Mouse (Mus musculus) ovary, postnatal 14 days (tissue): ENCODE measurements around the gene Efcab5.
"Not testable (repeated sequence)": the region's sequence is repeated elsewhere in the genome, so short reads cannot be mapped to it uniquely, and the experiment has no call there.

ENCODE experiments used
- DNase-seq: peaks from one replicate; pipeline ENCODE4 v3.0.0; 2022; ENCODE audit warnings: low spot score

Gene Efcab5

DNA sequence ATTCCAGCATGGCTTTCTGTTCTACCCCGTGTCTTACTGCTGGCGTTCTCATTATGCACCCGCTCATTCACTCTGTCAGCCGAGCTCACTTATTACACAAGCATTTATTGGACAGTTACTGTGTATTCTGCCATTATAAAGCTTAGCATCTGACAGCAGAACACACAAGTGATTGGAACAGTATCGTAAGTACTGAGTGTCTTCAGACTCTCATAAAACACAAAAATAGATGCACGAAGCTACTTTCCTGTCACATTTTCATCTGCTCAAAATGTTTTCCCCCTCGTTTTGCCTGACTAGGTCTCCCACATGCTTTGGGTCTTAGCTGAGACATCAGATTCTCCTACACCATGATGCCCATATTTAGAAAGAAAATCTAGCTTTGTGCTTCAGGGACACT lies 14.2 kb downstream of the Efcab5 start:
- no peak for DNase-seq

DNA sequence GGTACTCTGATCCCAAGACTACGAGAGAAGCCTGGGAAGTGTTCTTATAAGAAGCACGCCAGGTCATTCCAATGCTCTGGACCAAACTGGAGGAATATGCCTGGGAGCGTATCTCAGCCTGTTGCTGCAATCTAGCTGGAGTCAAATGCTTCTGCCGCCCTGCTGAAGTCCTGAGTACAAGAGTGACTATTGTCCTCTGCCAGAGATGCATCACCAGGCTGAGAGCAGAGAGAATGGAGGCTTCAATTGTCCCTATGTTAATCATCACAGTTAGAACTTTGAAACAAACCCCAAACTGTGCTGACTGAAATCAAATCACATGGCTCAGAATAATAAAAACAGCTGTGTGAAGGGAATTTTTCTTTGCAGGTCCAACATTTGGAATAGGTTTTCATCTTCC lies 15.0 kb downstream of the Efcab5 start:
- DNase-seq = no peak

GRCm38 (mm10) chr11:77160744-77161143 lies 28.0 kb downstream of the Efcab5 start:
- no peak for DNase-seq

GRCm38 (mm10) chr11:77160341-77160740 lies 28.4 kb downstream of the Efcab5 start:
- DNase-seq = no peak

GRCm38 (mm10) chr11:77154214-77154613 lies 34.6 kb downstream of the Efcab5 start:
- no peak for DNase-seq

GRCm38 (mm10) chr11:77150806-77151205 lies 38.0 kb downstream of the Efcab5 start:
- no peak for DNase-seq

DNA sequence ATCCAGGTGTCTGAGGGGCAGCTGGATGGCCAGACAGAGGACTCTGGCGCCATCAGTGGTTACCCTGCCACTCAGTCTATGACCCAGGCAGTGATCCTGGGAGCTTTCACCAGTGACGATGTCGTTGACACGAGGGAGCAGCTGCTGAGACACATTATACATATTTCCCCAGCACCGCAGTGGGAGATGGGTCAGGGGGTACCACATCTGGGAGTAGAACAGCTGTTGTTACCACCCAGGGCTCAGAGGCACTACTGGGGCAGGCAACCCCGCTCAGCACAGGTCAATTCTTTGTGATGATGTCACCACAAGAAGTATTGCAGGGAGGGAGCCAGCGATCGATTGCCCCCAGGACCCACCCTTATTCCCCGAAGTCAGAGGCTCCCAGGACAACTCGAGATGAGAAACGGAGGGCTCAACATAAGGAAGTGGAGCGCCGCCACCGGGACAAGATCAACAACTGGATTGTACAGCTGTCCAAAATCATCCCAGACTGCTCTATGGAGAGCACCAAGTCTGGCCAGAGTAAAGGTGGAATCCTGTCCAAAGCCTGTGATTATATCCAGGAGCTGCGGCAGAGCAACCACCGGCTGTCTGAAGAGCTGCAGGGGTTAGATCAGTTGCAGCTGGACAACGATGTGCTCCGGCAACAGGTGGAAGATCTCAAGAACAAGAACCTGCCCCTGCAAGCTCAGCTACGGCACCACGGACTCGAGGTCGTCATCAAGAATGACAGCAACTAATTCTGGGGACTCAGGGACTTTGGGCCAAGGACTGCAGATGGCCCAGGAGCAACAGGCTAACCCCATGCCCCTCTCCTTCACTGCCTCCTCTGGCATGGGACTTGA lies 38.8 kb downstream of the Efcab5 start:
- not testable (repeated sequence) for DNase-seq

DNA sequence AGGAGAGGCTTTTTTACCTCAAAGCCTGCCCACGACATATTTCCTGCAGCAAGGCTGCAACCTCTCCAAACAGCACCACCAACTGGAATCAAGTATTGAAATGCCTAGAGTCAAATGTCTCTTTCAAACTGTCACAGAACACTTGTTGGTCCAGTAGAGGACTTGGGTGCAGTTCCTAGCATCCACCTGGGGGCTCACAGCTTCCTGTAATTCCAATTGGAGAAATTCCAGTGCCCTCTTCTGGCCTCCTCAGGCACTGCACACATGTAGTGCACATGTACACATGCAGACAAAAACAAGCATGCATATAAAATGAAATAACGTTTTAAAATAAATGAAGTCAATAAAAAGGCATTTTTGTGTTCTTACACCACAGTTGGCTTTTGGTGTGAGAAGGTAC lies 40.0 kb downstream of the Efcab5 start:
- no peak for DNase-seq

GRCm38 (mm10) chr11:77147753-77148152 lies 41.0 kb downstream of the Efcab5 start:
- DNase-seq = no peak

DNA sequence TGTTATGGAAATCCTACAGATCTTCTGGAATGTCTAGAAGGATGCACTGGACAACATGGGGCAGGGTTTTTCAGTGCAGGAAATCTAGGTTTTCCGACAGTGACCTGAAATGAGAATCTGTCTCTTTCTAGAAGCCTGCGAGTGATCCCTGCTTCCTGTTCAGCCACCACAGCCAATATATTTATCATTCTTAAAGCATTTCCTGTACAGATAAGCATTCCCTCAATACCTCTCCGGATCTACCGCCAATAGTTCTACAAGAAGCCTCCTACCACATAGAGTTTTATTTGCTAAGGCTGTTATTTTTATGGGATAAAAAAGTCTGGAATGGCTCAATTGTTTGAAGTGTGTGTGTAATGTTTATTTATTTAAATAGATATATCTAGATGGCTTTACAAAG lies 43.3 kb downstream of the Efcab5 start:
- no peak for DNase-seq

DNA sequence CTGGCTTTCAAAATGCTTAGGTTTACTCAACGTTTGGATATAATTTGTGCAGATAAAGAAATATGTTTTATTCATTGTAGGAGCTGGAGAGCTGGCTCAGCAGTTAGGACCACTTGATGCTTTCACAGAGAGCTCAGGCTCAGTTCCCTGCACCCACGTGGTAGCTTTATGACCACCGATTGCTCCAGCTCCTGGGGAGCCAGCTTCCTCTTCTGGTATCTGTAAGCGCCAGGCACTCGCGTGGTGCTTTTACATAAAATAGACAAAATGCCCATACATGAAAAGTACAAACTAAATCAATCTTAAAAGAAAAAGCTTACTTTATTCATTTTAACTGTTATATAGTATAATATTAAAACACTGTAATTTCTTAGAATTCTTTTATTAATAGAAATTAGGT lies 46.8 kb downstream of the Efcab5 start:
- DNase-seq = no peak

- DNase-seq = no peak
These were observed 48.8 kb downstream of the Efcab5 start for GRCm38 (mm10) chr11:77139976-77140375.

DNA sequence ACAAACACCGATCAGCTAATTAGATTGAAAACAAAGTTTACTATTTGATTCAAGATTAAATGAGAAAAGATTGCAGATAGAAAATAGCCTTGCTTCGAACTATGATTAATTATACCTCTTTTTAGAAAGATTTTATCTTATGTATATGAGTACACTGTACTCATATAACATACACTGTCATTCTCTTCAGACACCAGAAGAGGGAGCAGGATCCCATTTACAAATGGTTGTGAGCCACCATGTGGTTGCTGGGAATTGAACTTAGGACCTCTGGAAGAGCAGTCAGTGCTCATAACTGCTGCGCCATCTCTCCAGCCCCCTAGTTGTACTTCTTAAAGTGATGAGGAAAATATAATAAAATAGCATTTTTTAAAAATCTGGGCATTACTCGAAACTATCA lies 55.3 kb downstream of the Efcab5 start:
- DNase-seq = no peak

GRCm38 (mm10) chr11:77132580-77132979 lies 56.2 kb downstream of the Efcab5 start:
- DNase-seq = no peak

GRCm38 (mm10) chr11:77128562-77128961 lies 60.2 kb downstream of the Efcab5 start:
- DNase-seq = no peak

- DNase-seq = no peak
These were observed 77.6 kb downstream of the Efcab5 start for GRCm38 (mm10) chr11:77111141-77111540.

- no peak for DNase-seq
These were observed 80.3 kb downstream of the Efcab5 start for GRCm38 (mm10) chr11:77108442-77108841.

GRCm38 (mm10) chr11:77107872-77108271 lies 80.9 kb downstream of the Efcab5 start:
- DNase-seq = not testable (repeated sequence)

DNA sequence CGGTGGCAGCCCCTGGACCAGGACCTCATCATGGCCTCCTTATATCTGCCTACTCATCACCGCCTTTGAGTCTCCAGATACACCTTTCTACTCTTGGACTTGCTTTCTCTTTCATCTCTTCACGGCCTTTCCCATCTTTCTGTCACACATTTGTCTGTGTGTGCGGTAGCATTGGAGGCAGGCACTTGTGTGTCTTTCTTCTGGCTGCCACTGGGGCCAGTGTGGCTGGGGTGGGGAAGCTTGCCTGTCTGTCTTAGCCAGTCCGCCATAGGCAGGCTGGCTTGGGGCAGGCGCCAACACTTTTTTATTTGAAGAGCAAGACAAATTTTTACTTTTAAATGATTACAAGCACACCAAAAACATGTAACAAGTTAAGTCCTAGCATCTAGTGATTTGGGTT lies 81.8 kb downstream of the Efcab5 start:
- DNase-seq = no peak

DNA sequence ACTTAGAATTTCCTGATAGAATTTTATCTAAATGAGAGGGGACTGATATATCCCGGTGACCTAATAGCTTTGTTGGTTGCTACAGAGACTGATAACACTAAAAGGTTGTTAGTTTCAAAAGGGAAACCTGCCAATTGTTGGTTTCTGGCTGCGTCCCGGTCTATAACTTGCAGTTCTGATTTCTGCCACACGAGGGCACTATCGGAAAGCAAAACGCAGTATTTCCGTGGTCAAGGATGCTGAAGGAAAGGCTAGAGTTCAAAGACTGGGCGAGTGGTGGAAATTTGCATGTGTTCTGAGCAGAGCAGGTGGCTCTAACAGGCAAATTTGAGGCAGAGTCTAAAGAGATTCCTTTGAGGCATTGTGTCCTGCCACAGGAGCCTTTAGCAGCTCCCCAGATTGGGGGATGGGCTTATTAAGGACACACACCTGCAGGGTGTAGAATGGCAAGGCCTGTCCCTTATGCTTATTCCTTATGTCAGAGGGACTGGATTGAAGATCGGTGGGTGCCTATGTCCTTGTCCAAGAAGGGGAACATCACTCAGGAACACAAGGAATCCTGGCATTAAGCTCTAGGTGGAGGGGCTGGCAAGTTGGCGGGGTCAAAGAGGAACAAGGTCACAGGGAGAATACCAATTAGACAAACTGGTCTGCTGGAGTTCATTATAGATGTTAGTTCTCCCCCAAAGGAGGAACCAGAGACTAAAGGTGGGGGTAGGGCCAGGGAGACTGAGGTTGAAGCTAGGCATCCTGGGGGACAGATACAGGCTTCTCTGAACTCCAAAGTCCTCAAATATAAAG lies 88.4 kb downstream of the Efcab5 start:
- peak; percentile 89 for DNase-seq

GRCm38 (mm10) chr11:77098332-77098972 lies 90.3 kb downstream of the Efcab5 start:
- no peak for DNase-seq

DNA sequence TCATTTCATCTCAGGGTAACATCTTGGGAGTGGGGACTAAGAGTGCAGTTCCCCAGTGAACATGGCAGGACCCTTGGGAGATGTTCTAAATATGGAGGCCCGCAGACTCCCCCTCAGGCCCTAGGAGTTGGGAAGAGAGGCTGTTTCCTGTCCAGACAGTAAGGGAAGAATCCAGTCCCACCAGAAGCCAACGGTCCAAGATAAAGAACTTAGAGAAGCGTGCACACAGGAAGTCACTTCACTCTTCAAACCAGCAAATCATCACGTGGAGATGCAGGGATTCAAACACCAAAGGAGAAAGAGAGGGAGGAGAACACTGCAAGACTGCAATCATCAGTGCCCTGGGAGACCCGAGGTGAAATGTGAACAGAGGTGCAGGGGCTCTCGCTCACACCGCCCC lies 91.8 kb downstream of the Efcab5 start:
- no peak for DNase-seq

GRCm38 (mm10) chr11:77096581-77096980 lies 92.2 kb downstream of the Efcab5 start:
- DNase-seq = no peak
